Mouse (Mus musculus) limb, embryonic 13.5 days (tissue): ENCODE data around the gene Zic1. TPM values are rescaled to one million over a fixed set of nuclear protein-coding genes. Genes with fewer than 3 reads are reported as not detected.
A peak's percentile ranks its signal among the peaks of the same experiment; 100 is the strongest.

Experiments
- ATAC-seq: fragments of 200-750 bp; cut with Nextera tagmentation; 2 replicates; pipeline ENCODE4 v1.8.0; 2017; ENCODE audit warnings: low read depth, moderate number of reproducible peaks, moderate TSS enrichment; ENCODE audit not compliant: low FRiP score
- H3K27ac ChIP-seq: fragments of 300-500 bp; sonication (generic); 2 replicates; pipeline ENCODE4 v1.5.1; 2015; ENCODE audit warnings: inconsistent platforms, mild to moderate bottlenecking, moderate library complexity
- H3K27me3 ChIP-seq: fragments of 300-500 bp; sonication (generic); 2 replicates; pipeline ENCODE4 v1.6.1; 2015; ENCODE audit warnings: mild to moderate bottlenecking, inconsistent platforms
- H3K36me3 ChIP-seq: fragments of 300-500 bp; sonication (generic); 2 replicates; pipeline ENCODE4 v1.6.1; 2015; ENCODE audit warnings: inconsistent platforms, mild to moderate bottlenecking, moderate library complexity
- H3K4me1 ChIP-seq: fragments of 300-500 bp; sonication (generic); 2 replicates; pipeline ENCODE4 v1.6.1; 2015; ENCODE audit warnings: inconsistent platforms
- H3K4me2 ChIP-seq: fragments of 300-500 bp; sonication (generic); replicated peaks from 2 replicates; pipeline ENCODE4 v1.6.1; 2015; ENCODE audit warnings: inconsistent platforms, mild to moderate bottlenecking, moderate library complexity
- H3K4me3 ChIP-seq: fragments of 300-500 bp; sonication (generic); 2 replicates; pipeline ENCODE4 v1.5.1; 2015; ENCODE audit warnings: moderate library complexity, mild to moderate bottlenecking, inconsistent platforms
- H3K9ac ChIP-seq: fragments of 300-500 bp; sonication (generic); 2 replicates; pipeline ENCODE4 v1.6.1; 2015; ENCODE audit warnings: mild to moderate bottlenecking, inconsistent platforms
- H3K9me3 ChIP-seq: fragments of 300-500 bp; sonication (generic); 2 replicates; pipeline ENCODE4 v1.6.1; 2016; ENCODE audit warnings: inconsistent platforms
- WGBS: fragments of 180-500 bp; shearing (Covaris S2); methylation state at CpG from one replicate; pipeline ENCODE4 v1.1.7; 2015; 5-methylcytosine and 5-hydroxymethylcytosine counted together
- polyA plus RNA-seq: library from polyadenylated mRNA; unstranded; fragments of >200 nt; fragmentation: Nextera tagmentation; extraction: Ambion mirVana; gene quantifications from 2 replicates; pipeline ENCODE4 v1.2.1, GENCODE M21; 2015

Zic1 gene
- polyA plus RNA-seq, 1 experiment from 2014 or later, result 0.22 TPM

DNA sequence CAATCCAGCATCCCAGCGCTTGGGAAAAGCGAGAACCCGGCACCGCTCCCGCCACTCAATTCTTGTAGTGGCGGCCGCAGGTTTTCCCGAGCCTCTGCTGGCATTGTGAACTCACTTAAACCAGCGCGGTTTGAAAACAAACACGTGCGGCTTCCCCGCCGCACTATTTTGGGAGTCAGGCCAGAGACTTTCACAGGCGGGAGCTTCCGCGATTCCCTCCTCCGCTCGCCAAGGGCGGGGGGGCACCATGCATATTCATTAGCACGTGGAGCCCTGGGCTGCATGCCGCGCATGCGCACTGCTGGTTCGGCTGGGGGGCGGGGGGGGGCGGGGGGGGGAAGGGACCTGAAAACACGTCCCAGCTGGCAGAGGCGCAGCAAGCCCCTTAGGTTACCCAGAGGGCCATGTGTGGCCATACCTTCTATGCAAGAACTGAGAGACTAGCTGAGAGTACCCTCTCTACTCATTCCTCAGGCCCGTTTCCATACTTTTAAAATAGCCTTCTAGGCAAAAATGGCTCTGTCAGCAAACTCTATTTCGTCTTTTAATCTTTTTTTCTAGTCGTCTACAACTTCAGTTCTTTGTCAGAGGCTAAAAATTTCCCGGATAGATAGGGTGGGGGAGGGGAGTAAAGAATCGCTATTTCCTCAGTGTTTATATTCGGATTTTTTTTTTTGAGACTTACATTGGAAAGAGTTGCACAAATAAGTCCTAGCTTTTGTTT lies 9.8 kb downstream of the Zic1 start:
- Histone ChIP-seq H3K9me3 (no peaks in the 10 kb centered on the region), H3K27me3 (peaks cover 89% of the 10 kb centered on the region), H3K4me1 (0 out of 2 replicates have a peak, but pooled peaks cover 6% of the 10 kb centered on the region), H3K4me2 (peak overlapping the region; percentile 54), H3K36me3 (no peaks in the 10 kb centered on the region), H3K9ac (no peak overlapping the region), H3K27ac (no peak overlapping the region), H3K4me3 (peak overlapping the region; percentile 29)
- WGBS, result under 1% methylated on average over 33 of the region's 35 CpGs
- peak; percentile 62 for ATAC-seq

DNA sequence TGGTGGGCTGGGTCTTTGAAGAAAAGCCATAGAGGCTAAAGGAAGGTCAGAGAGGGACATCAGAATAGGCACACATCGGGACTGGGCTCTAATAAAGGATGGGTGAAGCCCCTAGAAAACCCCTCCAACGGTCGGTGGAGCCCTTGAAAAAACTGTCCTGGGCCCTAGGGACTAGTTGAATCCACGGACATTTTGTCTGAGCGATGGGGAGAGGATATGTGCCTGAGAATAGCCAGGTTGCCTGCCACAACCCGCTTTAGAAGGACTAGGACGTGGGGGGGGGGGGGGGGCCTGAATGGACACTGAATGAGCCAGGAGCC lies 10.4 kb downstream of the Zic1 start:
- Histone ChIP-seq H3K4me1 (0 out of 2 replicates have a peak, but pooled peaks cover 6% of the 10 kb centered on the region), H3K4me2 (peak overlapping the region; percentile 54), H3K27ac (no peak overlapping the region), H3K36me3 (no peaks in the 10 kb centered on the region), H3K9me3 (no peaks in the 10 kb centered on the region), H3K4me3 (peak overlapping the region; percentile 29; the same call in 1 of the 2 replicates), H3K9ac (no peak overlapping the region), H3K27me3 (peaks cover 91% of the 10 kb centered on the region)
- 0% methylated on average over 7 of the region's 7 CpGs for WGBS
- no peak for ATAC-seq

DNA sequence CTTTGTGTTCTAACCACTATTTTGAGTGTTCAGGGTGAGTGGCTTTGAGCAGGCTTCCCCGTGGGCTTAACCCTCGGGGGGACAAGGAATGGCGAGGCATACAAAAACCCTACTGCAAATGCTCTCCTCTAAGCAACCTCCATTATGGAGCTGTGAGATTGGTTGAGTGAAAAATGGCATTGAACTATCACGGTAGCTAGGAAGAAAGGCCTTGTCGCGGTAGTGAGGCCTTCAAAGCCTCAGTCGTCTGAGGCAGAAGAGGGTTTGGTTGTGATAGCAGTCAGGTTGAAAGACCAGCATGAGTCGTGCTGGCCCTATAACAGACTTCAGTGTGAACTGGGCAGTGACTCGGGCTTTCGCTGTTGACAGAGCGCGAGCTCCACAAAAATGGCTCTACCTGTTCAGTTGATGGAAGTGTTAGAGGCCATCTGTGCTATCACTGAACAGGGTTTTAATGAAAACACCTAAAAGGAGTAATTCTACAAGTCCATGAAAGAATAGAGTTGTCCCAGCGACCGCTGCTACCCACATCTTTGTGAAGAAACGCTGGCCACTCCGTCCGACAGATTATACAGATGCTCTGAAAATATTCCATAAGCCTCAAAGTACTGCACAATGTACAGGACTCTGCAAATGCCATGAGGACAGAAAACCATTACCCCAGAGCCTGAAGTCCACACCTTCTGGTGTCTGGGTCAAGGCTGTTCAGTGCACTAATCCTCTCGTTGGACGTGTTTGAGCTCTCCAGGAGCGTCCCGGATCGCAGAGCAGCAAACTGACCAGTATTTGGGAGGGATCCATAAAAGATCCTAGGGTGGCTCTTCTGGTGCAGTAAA lies 11.0 kb downstream of the Zic1 start:
- no peak overlapping the region for H3K4me3 ChIP-seq
- ATAC-seq, result no peak
- no peak overlapping the region for H3K27ac ChIP-seq
- no peak overlapping the region for H3K9ac ChIP-seq
- H3K9me3 ChIP-seq, result no peaks in the 10 kb centered on the region
- WGBS, result 4% methylated on average over 22 of the region's 22 CpGs
- peaks cover 92% of the 10 kb centered on the region for H3K27me3 ChIP-seq
- no peaks in the 10 kb centered on the region for H3K36me3 ChIP-seq
- H3K4me2 ChIP-seq, result no peak overlapping the region
- H3K4me1 ChIP-seq, result 0 out of 2 replicates have a peak, but pooled peaks cover 6% of the 10 kb centered on the region

DNA sequence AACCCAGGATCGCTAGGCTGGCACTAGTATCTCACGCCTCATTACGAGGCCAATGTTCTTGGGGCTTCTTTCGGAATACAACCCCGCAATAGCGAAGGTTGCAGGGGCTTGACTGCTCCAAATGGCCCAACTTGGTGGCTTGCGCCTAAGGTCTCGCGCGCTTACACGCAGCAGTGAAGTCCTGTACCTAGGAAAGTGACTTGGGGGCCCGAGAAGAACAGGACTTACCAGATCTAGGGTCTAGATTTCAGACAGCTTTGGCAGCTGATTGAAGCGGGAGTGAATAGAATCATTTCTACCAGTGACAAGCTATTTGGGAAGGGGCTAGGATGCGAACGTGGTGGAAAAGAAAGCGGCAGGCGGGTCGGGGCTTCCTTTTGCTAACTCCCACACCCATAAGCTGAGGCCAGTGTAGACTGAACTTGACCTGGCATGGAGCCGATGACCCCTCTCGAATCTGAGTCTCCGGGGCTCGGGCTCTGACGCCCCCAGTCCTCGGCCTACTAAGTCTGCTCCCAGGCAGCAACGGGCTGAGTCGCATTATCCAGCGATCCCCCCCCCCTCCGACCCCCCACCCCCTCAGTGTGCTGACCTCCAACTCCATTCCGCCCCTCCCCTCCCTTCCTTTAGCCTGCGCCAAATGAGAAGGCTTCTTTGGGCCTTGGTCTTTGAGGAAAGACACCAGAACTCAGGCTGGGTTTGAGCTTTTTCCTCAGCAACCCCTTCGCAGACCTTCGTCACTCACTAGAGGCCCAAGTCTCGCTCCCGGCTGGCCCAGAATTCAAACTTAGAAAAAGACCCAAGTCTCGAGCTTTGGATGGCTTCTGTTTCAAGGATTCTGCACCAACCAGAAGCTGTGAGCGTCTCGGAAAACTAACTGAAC lies 11.8 kb downstream of the Zic1 start:
- Histone ChIP-seq H3K9me3 (no peaks in the 10 kb centered on the region), H3K4me3 (no peak overlapping the region), H3K4me1 (0 out of 2 replicates have a peak, but pooled peaks cover 6% of the 10 kb centered on the region), H3K27me3 (peaks cover 90% of the 10 kb centered on the region), H3K36me3 (no peaks in the 10 kb centered on the region), H3K4me2 (no peak overlapping the region), H3K27ac (no peak overlapping the region), H3K9ac (no peak overlapping the region)
- WGBS, result 5% methylated on average over 37 of the region's 37 CpGs
- no peak for ATAC-seq

DNA sequence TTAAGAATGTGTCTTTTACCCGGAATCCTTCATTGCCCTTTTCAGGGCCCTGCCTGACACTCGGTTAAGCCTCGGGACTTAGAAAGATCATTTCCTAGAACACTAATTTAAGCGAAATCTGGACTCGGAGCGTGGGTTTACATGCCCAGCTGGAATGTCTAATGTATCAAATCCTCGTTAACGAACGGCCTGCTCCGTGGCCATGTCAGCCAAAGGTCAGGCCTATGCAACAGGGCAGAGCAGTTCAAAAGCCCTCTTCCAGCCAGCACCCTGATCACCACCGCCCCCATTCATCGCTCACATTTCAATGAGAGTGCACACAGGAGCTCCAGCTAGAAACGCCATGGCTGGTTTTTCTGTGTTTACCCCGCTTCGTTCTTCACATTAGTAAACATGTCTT lies 12.8 kb downstream of the Zic1 start:
- ATAC-seq, result no peak

DNA sequence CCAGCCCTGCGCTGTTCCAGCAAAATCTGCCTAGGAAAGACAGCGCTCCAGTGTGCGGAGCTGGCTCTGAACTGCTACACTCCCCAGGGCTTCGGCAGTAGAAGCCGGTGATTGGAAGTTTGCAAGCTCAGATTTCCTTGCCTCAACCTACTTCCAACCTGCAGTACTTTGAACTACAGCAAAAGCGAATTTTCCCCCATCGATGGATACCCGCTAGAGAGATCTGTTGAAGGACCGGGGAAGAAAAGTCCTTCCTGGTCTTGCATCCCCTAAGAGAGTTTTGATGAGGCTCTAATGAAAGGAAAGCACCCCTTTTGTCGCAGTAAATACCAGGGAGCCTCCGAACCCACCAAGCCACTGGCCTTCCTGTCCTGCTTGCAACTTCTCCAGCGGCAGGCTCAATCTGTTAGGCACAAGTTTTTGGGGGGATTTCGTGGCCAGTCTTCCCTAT lies 13.6 kb downstream of the Zic1 start:
- no peak overlapping the region for H3K4me3 ChIP-seq
- H3K27ac ChIP-seq, result no peak overlapping the region
- no peaks in the 10 kb centered on the region for H3K9me3 ChIP-seq
- 1% methylated on average over 13 of the region's 13 CpGs for WGBS
- ATAC-seq, result no peak
- no peaks in the 10 kb centered on the region for H3K36me3 ChIP-seq
- H3K27me3 ChIP-seq, result peaks cover 82% of the 10 kb centered on the region
- no peak overlapping the region for H3K9ac ChIP-seq
- H3K4me2 ChIP-seq, result no peak overlapping the region
- H3K4me1 ChIP-seq, result 0 out of 2 replicates have a peak, but pooled peaks cover 6% of the 10 kb centered on the region

More for the DNA sequence above, 12.8 kb downstream of the Zic1 start:
- H3K27ac ChIP-seq, result no peak overlapping the region
- peaks cover 86% of the 10 kb centered on the region for H3K27me3 ChIP-seq
- 1% methylated on average over 15 of the region's 15 CpGs for WGBS
- no peak overlapping the region for H3K4me2 ChIP-seq
- no peak overlapping the region for H3K9ac ChIP-seq
- 0 out of 2 replicates have a peak, but pooled peaks cover 6% of the 10 kb centered on the region for H3K4me1 ChIP-seq
- H3K4me3 ChIP-seq, result no peak overlapping the region
- no peaks in the 10 kb centered on the region for H3K9me3 ChIP-seq
- H3K36me3 ChIP-seq, result no peaks in the 10 kb centered on the region

DNA sequence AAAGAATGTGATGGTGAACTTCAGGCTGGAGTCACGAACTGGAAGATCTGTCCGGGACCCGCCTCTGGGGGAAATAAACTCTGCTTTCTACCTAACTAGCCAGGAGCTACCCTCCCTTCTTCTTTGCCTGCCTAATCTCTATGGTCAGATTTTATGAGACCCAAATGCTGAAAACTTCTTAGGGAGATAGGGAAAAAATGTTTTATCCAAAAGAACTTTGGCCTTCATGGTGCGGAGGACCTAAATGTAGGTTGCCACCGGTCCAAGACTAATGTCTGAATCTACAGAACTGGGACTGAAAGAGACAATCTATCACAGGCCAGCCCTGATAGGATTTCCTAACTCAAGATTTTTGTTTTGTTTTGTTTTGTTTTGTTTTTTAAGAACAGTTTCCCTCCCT lies 14.2 kb downstream of the Zic1 start:
- H3K27me3 ChIP-seq, result peaks cover 76% of the 10 kb centered on the region
- no peak overlapping the region for H3K4me2 ChIP-seq
- 0 out of 2 replicates have a peak, but pooled peaks cover 6% of the 10 kb centered on the region for H3K4me1 ChIP-seq
- no peak for ATAC-seq
- H3K9me3 ChIP-seq, result no peaks in the 10 kb centered on the region
- H3K9ac ChIP-seq, result no peak overlapping the region
- H3K4me3 ChIP-seq, result no peak overlapping the region
- H3K27ac ChIP-seq, result no peak overlapping the region
- H3K36me3 ChIP-seq, result no peaks in the 10 kb centered on the region
- 2% methylated on average over 5 of the region's 5 CpGs for WGBS

DNA sequence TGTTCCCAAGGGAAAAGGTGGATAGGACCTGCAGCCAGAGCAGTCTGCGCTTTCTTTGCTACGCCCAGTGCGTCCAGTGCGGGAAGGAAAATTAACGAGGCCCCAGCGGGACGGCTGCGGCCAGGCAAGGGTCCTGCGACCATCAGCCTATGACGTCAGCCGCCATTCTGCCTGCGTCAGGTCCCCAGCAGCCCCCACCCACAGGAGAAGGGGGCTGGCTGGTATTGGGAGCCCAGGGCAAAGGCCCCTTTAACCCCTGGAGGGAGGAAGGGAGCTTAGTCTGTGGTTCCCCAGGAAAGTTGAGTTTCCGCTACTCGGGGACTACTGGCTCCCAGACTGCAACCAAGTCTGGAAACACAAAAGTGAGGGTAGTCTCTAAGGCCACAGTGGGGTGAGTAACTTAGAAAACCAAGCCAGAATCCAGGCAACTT lies 14.7 kb downstream of the Zic1 start:
- ATAC-seq, result no peak
- Histone ChIP-seq H3K4me2 (no peak overlapping the region), H3K9ac (no peak overlapping the region), H3K9me3 (no peaks in the 10 kb centered on the region), H3K27me3 (peaks cover 76% of the 10 kb centered on the region), H3K36me3 (no peaks in the 10 kb centered on the region), H3K4me3 (no peak overlapping the region), H3K27ac (no peak overlapping the region), H3K4me1 (0 out of 2 replicates have a peak, but pooled peaks cover 5% of the 10 kb centered on the region)
- 0% methylated on average over 14 of the region's 14 CpGs for WGBS

DNA sequence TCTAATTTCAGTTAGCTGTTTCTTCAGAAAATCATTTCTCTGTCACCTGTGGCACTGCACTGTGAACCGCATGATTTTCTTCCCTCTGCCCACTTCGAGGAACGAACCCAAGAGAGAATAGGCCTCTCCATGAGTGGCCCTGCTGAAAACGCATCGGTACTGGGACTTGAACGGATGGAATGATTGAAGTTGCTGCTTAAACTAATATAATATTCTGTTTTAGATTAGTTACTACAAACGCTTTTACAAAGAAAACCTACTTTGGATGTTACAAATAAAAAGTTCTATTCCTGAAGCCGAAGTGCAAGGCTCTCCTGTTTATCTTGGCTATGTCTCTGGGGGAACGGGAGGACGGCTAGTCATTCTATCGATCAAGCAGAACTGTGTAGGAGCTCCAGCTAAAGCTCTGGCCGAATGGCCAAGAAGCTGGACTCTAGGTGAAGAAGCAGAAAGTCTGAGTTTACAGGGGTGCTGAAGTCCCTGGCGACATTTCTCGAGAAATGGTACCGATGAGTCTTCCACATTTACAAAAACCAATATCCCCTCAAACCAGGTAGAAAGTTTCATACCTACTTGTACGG lies 15.3 kb downstream of the Zic1 start:
- Histone ChIP-seq H3K9ac (no peak overlapping the region), H3K36me3 (no peaks in the 10 kb centered on the region)

DNA sequence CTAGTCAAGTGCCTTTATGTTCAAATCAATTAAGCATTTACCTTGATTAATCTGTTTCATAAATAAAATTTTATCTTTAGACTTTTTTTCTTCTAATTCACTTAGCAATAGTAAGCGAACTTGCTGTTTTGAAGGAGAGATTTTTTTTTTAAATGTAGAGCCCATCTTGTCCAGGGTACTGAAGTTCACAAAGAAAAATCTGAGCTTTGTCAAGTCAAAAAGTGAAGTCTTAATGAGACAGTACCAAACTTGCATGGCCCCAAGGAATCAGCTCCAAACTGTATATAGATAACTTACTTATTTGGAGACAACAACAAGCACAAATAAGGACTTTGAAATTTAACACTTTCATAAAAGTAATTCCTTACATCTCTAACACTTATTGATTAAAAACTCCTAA lies 16.9 kb downstream of the Zic1 start:
- WGBS, result 36% methylated on average over 1 of the region's 1 CpGs

More for the DNA sequence above, 15.3 kb downstream of the Zic1 start:
- H3K9me3 ChIP-seq, result no peaks in the 10 kb centered on the region
- H3K27me3 ChIP-seq, result peaks cover 70% of the 10 kb centered on the region
- 1% methylated on average over 16 of the region's 16 CpGs for WGBS
- no peak overlapping the region for H3K4me3 ChIP-seq
- H3K4me1 ChIP-seq, result no peaks in the 10 kb centered on the region
- no peak overlapping the region for H3K27ac ChIP-seq
- ATAC-seq, result no peak
- H3K4me2 ChIP-seq, result no peak overlapping the region

DNA sequence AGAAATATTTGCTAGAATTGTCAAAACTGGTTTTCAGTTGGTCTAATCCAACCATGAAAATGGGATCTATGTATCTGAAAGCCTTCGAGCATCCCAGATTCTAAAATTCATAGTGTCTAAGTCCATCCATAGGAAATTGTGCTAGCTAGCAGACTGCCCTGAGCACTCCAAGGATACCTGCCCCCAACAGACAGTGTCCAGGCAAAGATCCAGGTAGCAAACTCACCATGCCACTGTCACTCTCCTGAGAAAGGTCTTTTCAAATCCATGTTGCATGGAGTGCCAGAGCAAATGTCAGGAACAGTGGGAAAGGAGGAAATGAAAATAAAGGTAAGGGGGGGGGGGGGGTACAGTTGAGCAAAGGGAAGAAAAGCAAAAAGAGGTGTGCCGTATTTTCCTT lies 18.0 kb downstream of the Zic1 start:
- WGBS, result 74% methylated on average over 2 of the region's 2 CpGs
- Histone ChIP-seq H3K4me3 (no peak overlapping the region), H3K27ac (no peak overlapping the region), H3K4me2 (no peak overlapping the region), H3K9ac (no peak overlapping the region), H3K36me3 (no peaks in the 10 kb centered on the region), H3K9me3 (no peaks in the 10 kb centered on the region; the same call in 1 of the 2 replicates), H3K4me1 (no peaks in the 10 kb centered on the region), H3K27me3 (peaks cover 48% of the 10 kb centered on the region)
- ATAC-seq, result no peak

More for the DNA sequence above, 16.9 kb downstream of the Zic1 start:
- no peak for ATAC-seq
- H3K4me3 ChIP-seq, result no peak overlapping the region
- no peak overlapping the region for H3K9ac ChIP-seq
- H3K27ac ChIP-seq, result no peak overlapping the region
- no peaks in the 10 kb centered on the region for H3K4me1 ChIP-seq
- H3K9me3 ChIP-seq, result no peaks in the 10 kb centered on the region
- H3K27me3 ChIP-seq, result peaks cover 58% of the 10 kb centered on the region
- no peaks in the 10 kb centered on the region for H3K36me3 ChIP-seq
- no peak overlapping the region for H3K4me2 ChIP-seq
